Mouse (Mus musculus) left cerebral cortex, adult 18-20 months (tissue): ENCODE data around the gene Ganc. TPM values are rescaled to one million over a fixed set of nuclear protein-coding genes. Genes with fewer than 3 reads are reported as not detected.

Source experiments
- DNase-seq, 2 experiments: peaks; one replicate each; pipeline ENCODE4 v3.0.0; 2021 to 2022; ENCODE audit warnings: low spot score in 2 of 2, mixed read lengths in 1 of 2
- total RNA-seq, 2 experiments: library from RNA; stranded (reverse); gene quantifications; 2 replicates each; pipeline ENCODE4 v1.2.3; 2021

Ganc gene
- total RNA-seq, 2 experiments from 2014 or later = 12.4 to 14.1 TPM

- DNase-seq = no peak
Measured at GRCm38 (mm10) chr2:120499971-120500471, 96.3 kb downstream of the Ganc start.

GRCm38 (mm10) chr2:120501136-120501918, 97.6 kb downstream of the Ganc start:
- no peak for DNase-seq

- DNase-seq = no peak
Measured at GRCm38 (mm10) chr2:120501931-120502604, 98.4 kb downstream of the Ganc start.

GRCm38 (mm10) chr2:120502605-120502990, 98.9 kb downstream of the Ganc start:
- no peak for DNase-seq

DNA sequence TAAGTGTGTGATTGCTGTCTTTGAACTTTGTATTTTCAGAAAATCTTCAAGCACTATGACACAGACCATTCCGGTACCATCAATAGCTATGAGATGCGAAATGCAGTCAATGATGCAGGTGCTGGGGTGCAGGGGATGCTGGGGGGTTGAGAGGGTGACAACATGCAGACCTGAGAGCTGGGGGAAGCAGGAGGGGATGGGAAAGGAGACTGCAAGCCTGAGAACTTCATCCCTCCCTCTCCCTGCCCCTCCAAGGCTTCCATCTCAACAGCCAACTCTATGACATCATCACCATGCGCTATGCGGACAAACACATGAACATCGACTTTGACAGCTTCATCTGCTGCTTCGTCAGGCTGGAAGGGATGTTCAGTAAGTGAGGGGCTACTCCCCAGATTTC, 99.4 kb downstream of the Ganc start:
- no peak for DNase-seq

DNA sequence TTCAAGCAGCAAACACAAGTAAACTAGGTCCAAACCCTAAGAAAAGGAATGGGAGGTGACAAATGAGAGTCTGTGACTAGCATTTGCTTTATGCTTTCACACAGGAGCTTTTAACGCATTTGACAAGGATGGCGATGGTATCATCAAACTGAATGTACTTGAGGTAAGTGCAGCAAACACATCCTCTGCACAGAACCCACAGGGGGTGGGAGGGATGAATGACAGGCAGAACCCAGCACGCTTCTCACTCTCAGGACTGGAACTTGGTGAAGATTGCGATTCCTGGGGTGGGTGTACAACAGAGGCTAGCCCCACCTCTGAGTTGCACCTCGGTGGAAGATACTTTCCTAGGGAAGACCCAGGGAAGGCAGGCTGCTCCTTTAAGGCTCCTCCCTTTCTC, 100.3 kb downstream of the Ganc start:
- DNase-seq = no peak

Other genes starting within 250 kb of the Ganc start
- 10 to 100 TPM; 14.5 TPM for gene Ehd4, start 249.3 kb upstream of the Ganc start, total RNA-seq
- gene Pla2g4e, start 158.6 kb upstream of the Ganc start, total RNA-seq = 10 to 100 TPM; 18.0 to 20.9 TPM
- gene Pla2g4d, start 114.7 kb upstream of the Ganc start, total RNA-seq = under 1 TPM in 1 of 2 experiments, not detected in 1; 0.09 TPM
- not detected for gene Pla2g4f, start 89.7 kb upstream of the Ganc start, total RNA-seq
- 10 to 100 TPM; 66.1 to 80.0 TPM for gene Vps39, start 50.8 kb upstream of the Ganc start, total RNA-seq
- 10 to 100 TPM; 40.5 to 43.3 TPM for gene Tmem87a, start 217 bp downstream of the Ganc start, total RNA-seq
- gene Capn3, start 52.1 kb downstream of the Ganc start, total RNA-seq = 1 to 10 TPM; 4.2 TPM
- 100 to 1,000 TPM; 168 to 179 TPM for gene Zfp106, start 159.9 kb downstream of the Ganc start, total RNA-seq
- 10 to 100 TPM; 20.0 to 21.1 TPM for gene Snap23, start 163.8 kb downstream of the Ganc start, total RNA-seq
- 10 to 100 TPM; 13.1 to 14.9 TPM for gene Haus2, start 205.5 kb downstream of the Ganc start, total RNA-seq
- 10 to 100 TPM; 43.6 to 44.7 TPM for gene Lrrc57, start 205.6 kb downstream of the Ganc start, total RNA-seq
- gene Stard9, start 225.2 kb downstream of the Ganc start, total RNA-seq = 1 to 10 TPM; 6.9 to 8.8 TPM